Mouse (Mus musculus) right cerebral cortex, adult 2 months (tissue): ENCODE measurements around the gene Set.

Experiments
- DNase-seq, 2 experiments: peaks; one replicate each; pipeline ENCODE4 v3.0.0; 2021 to 2022; ENCODE audit warnings: low spot score in 2 of 2

Set gene

DNA sequence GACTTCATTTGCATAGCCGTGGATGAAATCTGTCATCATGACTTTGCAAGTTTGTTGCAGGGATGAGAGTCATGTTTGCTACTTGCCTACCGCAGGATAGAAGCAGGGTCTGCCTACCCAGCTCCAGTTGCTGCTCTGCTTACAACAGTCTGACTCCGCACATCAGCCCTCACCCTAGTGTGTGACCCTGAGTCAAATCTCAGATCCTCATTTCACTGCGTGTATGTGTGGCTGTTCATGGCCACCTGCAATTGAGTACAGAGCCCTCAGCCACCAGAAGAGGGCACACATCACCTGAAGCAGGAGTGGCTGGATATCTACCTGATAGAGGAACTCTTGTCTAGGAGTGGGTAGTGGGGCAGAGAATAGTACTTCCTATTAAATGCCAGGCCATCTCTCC is 30.1 kb downstream of the Set start:
- DNase-seq = no peak

- no peak for DNase-seq
Measured at GRCm38 (mm10) chr2:30091521-30091920, 34.3 kb downstream of the Set start.

DNA sequence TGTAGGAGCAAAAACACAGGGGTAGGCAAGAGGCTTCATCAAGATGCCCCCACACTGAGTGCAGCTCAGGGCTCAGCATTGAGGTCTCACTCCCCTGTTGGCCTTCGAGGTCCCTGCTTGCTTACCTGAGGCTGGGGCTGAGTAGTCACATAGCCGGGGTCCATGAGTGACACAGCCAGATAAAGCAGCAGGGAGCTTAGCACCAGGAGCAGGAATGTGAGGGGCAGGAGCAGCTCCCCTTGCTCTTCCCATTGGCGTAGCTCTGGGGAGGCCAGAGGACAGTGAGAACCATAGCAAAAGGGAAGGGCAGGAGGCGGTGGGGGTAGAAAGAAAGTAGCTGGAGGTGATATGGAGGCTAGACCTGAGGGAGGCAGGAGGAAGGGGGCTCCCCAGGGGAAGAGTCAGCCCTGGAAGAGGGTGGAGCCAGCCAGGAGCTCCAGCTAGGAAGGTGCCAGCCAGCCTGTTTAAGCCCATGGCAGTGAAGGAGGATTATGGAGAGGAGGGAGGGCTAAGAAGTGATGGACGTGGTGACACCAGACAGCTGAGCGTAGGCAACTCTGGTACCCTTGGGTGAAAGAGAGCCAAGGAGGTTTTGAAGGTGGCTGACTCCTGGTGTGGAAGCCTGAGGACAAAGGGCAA is 35.2 kb downstream of the Set start:
- DNase-seq = no peak

DNA sequence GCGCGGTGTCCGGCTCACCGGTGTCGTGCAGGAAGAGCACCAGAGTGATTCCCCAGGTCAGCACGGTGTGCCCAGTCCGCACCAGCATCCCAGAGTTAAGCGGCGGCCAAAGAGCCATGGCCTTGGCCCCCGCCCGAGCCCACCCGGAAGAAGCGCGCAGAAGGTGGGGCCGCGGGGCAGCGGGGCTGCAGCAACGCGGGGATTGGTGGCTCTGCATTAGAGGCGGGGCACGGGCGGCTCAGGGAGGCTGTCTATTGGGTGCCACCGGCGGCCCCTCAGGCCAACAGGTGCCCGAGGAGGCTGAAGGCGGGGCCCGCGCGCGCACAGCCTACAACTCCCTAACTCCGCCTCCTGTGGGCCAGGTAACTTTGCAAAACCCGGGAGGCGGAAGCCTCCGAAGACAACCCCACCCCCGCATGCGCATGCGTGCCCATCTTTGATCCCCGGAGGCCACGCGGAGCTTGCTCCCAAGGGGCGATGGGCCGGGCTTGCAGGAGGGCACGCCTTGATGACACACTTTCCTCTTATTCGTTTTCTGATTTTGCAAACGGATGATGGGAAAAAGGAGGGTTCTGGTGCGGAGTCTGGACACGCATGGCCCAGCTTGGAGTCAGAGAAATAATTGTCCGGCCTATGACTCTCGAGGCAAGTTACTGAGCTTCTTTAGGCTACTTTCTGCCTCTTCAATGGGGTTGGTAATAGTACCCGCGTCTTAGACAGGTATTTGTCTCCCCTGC is 36.5 kb downstream of the Set start, which contains the start of gene Zdhhc12:
Gene Zdhhc12 (minus strand): TSS at position 178 of the 737 bp plus-strand sequence.
- DNase-seq = peak; percentile 87 to 89

- peak in 1 of 2 experiments; percentile 24 for DNase-seq
Measured at GRCm38 (mm10) chr2:30094208-30094588, 37.0 kb downstream of the Set start.

DNA sequence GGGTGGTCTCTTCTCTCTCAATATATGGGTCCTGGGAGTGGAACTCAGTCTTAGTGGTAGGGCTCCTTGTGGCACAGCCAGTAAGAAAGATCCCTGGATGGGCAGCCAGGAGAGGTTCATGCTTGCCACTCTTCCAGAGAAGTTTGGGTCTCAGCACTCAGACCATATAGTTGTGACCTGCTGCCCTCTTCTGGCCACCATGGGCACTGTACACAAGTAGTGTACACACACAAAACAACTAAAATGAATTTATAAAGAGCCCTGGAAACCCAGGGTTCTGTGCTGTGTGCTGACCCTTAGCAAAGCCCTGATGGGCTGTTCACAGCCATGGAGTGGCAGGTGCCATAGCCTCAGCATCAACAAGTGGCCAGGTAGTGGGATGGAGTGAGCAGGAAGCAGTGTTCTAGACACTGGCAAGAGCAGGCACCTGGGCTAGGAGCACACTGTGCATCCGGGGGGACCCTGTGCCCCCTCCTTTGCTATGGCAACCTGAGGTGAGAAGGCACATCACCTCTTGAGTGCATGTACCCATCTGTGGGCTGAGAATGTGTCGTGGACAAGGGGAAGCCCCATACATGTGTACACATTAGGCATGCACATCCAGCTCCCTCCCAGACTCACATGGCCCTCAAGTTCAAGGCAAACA is 38.8 kb downstream of the Set start:
- DNase-seq = no peak

DNA sequence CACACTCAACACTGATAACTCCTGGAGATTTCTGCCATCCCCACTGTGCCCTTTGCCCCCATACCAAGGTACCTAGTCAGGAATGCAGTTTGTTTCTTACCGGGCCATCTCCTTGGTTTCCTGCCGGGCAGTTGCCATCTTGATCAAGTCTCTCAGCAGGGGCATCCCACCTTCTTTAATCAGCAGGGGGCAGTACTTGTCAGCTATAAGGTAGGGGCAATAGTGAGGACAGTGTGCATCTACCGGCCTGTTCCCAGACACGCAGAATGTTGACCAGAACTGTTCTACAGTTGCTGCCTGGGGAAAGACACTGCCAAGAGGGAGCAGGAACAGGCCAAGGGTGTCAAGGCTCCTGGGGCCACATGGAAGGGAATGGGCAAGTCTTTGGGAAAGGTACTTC is 43.0 kb downstream of the Set start:
- DNase-seq = no peak

GRCm38 (mm10) chr2:30106364-30106763 is 49.2 kb downstream of the Set start:
- peak; percentile 46 to 47 for DNase-seq

DNA sequence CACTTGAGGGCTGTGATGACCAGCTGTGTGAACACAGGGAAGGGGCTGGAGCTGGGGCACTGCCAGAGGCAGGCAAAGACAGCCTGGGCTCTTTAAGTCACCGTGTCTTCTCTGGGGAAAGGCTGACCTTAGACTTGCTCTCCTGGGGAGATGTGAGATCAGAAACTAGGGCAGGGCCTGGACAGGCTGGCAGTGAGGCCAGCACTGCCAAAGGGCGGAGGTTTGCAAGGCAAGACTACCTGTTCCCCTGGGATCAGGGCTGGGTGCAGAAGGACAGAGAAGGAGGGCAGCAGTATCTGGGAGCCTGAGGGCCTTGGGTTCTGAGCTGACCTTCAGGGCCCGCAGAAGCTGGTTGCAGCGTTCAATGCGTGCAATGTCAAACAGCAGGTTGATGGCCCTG is 50.5 kb downstream of the Set start:
- no peak for DNase-seq

DNA sequence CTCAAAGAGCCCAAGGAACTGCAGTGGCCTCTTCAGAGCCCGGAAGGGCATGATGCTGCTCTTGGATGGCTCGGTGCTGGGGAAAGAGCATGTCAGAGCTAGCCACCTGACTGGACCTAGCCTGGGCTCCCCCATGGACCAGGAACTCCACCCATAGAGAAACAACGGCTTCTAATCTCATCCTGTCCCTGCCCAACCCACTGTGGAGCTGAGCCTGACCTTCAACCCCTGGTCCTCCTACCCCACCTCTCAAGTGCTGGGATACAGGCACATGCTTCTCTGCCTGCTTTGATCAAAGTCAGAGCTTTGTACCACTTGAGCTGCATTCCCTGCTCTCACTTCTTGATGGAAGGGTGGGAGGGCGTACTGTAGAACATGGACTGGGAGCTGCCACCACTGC is 51.1 kb downstream of the Set start:
- no peak for DNase-seq

GRCm38 (mm10) chr2:30111500-30111899 is 54.3 kb downstream of the Set start:
- no peak for DNase-seq

DNA sequence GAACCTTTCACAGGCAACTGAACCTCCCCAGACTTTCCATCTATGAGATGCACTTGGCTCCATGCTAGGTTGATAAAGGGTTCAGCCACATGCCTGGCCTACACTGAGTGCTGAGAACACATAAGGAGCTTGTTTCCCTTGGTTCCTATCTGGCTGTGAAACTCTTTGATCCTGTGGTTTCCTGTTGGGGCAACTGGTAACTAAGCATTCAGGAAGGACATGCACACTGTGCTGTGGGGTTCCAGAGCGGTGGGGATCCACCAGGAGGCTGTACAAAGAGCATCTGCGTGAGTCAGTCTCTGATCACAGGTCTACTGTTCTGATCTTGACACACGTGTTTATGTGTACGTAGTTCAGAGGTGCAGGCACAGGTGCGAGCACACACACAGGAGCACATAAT is 55.4 kb downstream of the Set start:
- no peak for DNase-seq

GRCm38 (mm10) chr2:30119641-30120051 is 62.5 kb downstream of the Set start:
- peak; percentile 81 to 86 for DNase-seq

- no peak for DNase-seq
Measured at GRCm38 (mm10) chr2:30120269-30120668, 63.1 kb downstream of the Set start.
